Mouse (Mus musculus) heart, adult 2 months (tissue): ENCODE measurements around the gene Adh1.

Source experiments
- CTCF ChIP-seq: fragments of 200-600 bp; IDR thresholded peaks from 2 replicates; pipeline ENCODE4 v1.8.1; 2022; ENCODE audit warnings: antibody characterized with exemption, mild to moderate bottlenecking, moderate library complexity
- EP300 ChIP-seq: fragments of 200-500 bp; IDR thresholded peaks from 2 replicates; pipeline ENCODE4 v1.6.1; 2011; ENCODE audit warnings: low read depth, low read length, control low read depth; ENCODE audit not compliant: insufficient read depth
- POLR2A ChIP-seq: fragments of 200-500 bp; IDR thresholded peaks from 2 replicates; pipeline ENCODE4 v1.6.1; 2011; ENCODE audit warnings: mild to moderate bottlenecking, low read depth, low read length, control low read depth; ENCODE audit not compliant: insufficient read depth

DNA sequence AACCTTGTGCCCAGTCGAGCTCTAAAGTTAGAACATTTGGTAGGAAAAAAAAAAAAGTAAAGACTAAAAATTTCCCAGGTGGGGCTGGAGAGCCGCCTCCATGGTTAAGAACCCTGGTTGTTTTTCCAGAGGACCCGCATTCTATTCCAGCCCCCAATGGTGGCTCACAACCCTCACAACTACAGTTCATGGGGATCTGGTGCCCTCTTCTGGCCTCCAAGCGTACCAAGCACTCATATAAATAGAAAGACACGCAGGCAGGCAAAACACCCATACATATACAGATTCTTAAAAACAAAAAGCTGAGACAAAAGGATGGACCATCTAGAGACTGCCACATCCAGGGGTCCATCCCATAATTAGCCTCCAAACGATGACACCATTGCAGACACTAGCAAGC is 50.2 kb downstream of the Adh1 start:
- TF ChIP-seq EP300 = no peak
- peak; percentile 48 for TF ChIP-seq CTCF
- no peak for TF ChIP-seq POLR2A
